Mouse (Mus musculus) testis, adult 2 months (tissue): Measurements from ENCODE around the gene Scand1. TPM values are rescaled to one million over a fixed set of nuclear protein-coding genes. Genes with fewer than 3 reads are reported as not detected.

Experiments used
- H3K27ac ChIP-seq: fragments of 200-500 bp; 2 replicates; pipeline ENCODE4 v1.5.1; 2012; ENCODE audit warnings: low read depth, low read length; ENCODE audit not compliant: control insufficient read depth, insufficient read depth
- H3K27me3 ChIP-seq: fragments of 200-500 bp; 2 replicates; pipeline ENCODE4 v1.6.1; 2012; ENCODE audit warnings: mild to moderate bottlenecking, low read length, moderate library complexity; ENCODE audit not compliant: control insufficient read depth, insufficient read depth
- H3K36me3 ChIP-seq: fragments of 200-500 bp; 2 replicates; pipeline ENCODE4 v1.6.1; 2012; ENCODE audit warnings: mild to moderate bottlenecking, low read length; ENCODE audit not compliant: control insufficient read depth, insufficient read depth
- H3K4me1 ChIP-seq: fragments of 200-500 bp; 2 replicates; pipeline ENCODE4 v1.6.1; 2012; ENCODE audit warnings: low read length; ENCODE audit not compliant: control insufficient read depth, insufficient read depth
- H3K4me3 ChIP-seq: fragments of 200-500 bp; 2 replicates; pipeline ENCODE4 v1.5.1; 2012; ENCODE audit warnings: low read depth, mild to moderate bottlenecking, low read length, moderate library complexity, mixed read lengths; ENCODE audit not compliant: control insufficient read depth
- CTCF ChIP-seq: fragments of 200-500 bp; IDR thresholded peaks from 2 replicates; pipeline ENCODE4 v1.5.1; 2012; ENCODE audit warnings: low read depth, mild to moderate bottlenecking, inconsistent platforms, low read length, moderate library complexity; ENCODE audit not compliant: control insufficient read depth, insufficient read depth, insufficient replicate concordance
- POLR2A ChIP-seq: fragments of 200-500 bp; IDR thresholded peaks from 2 replicates; pipeline ENCODE4 v1.6.1; 2012; ENCODE audit warnings: low read depth, mild to moderate bottlenecking, inconsistent platforms, low read length, moderate library complexity; ENCODE audit not compliant: control insufficient read depth
- polyA plus RNA-seq: library from polyadenylated mRNA; depleted of rRNA; stranded (reverse); fragments of >200 nt; gene quantifications from 2 replicates; pipeline ENCODE4 v1.2.3, GENCODE M21; 2012

Scand1 gene
- polyA plus RNA-seq, 1 experiment = 212 TPM

GRCm38 (mm10) chr2:156309948-156310347 is 2.6 kb downstream of the Scand1 start:
- no peak for TF ChIP-seq CTCF
- no peak for TF ChIP-seq POLR2A
- no peaks in the 10 kb centered on the region for H3K36me3 ChIP-seq
- H3K27ac ChIP-seq = no peak overlapping the region
- H3K4me1 ChIP-seq = peaks cover 2% of the 10 kb centered on the region; the same call in 1 of the 2 replicates
- no peak overlapping the region for H3K4me3 ChIP-seq
- no peaks in the 10 kb centered on the region for H3K27me3 ChIP-seq

- no peak for TF ChIP-seq CTCF
- TF ChIP-seq POLR2A = no peak
- no peak overlapping the region for H3K27ac ChIP-seq
- no peaks in the 10 kb centered on the region for H3K27me3 ChIP-seq
- no peak overlapping the region for H3K4me3 ChIP-seq
- H3K4me1 ChIP-seq = no peaks in the 10 kb centered on the region; the same call in 1 of the 2 replicates
- no peaks in the 10 kb centered on the region; the same call in 1 of the 2 replicates for H3K36me3 ChIP-seq
Observed at GRCm38 (mm10) chr2:156307261-156307660, 5.2 kb downstream of the Scand1 start.

GRCm38 (mm10) chr2:156305818-156306217 is 6.7 kb downstream of the Scand1 start:
- Histone ChIP-seq H3K4me1 (no peaks in the 10 kb centered on the region), H3K27me3 (no peaks in the 10 kb centered on the region), H3K36me3 (no peaks in the 10 kb centered on the region; the same call in 1 of the 2 replicates), H3K27ac (no peak overlapping the region), H3K4me3 (no peak overlapping the region)
- TF ChIP-seq CTCF (no peak), POLR2A (no peak)

GRCm38 (mm10) chr2:156304351-156304750 is 8.2 kb downstream of the Scand1 start:
- Histone ChIP-seq H3K27me3 (no peaks in the 10 kb centered on the region), H3K36me3 (no peaks in the 10 kb centered on the region; the same call in none of the 2 replicates), H3K27ac (no peak overlapping the region)

GRCm38 (mm10) chr2:156302063-156302462 is 10.4 kb downstream of the Scand1 start:
- TF ChIP-seq POLR2A = no peak
- TF ChIP-seq CTCF = no peak
- Histone ChIP-seq H3K36me3 (no peaks in the 10 kb centered on the region; the same call in none of the 2 replicates), H3K4me1 (no peaks in the 10 kb centered on the region), H3K4me3 (no peak overlapping the region), H3K27me3 (no peaks in the 10 kb centered on the region), H3K27ac (no peak overlapping the region)

More at GRCm38 (mm10) chr2:156304351-156304750, 8.2 kb downstream of the Scand1 start:
- TF ChIP-seq POLR2A (no peak), CTCF (no peak)
- Histone ChIP-seq H3K4me1 (no peaks in the 10 kb centered on the region), H3K4me3 (no peak overlapping the region)

- H3K27me3 ChIP-seq = no peaks in the 10 kb centered on the region
- no peaks in the 10 kb centered on the region for H3K4me1 ChIP-seq
- H3K27ac ChIP-seq = no peak overlapping the region
- TF ChIP-seq POLR2A (no peak), CTCF (no peak)
- no peak overlapping the region for H3K4me3 ChIP-seq
- no peaks in the 10 kb centered on the region; the same call in 1 of the 2 replicates for H3K36me3 ChIP-seq
Observed at GRCm38 (mm10) chr2:156298458-156298857, 14.0 kb downstream of the Scand1 start.

- Histone ChIP-seq H3K36me3 (no peaks in the 10 kb centered on the region; the same call in 1 of the 2 replicates), H3K27me3 (no peaks in the 10 kb centered on the region), H3K4me1 (no peaks in the 10 kb centered on the region), H3K27ac (no peak overlapping the region), H3K4me3 (no peak overlapping the region)
- TF ChIP-seq POLR2A = no peak
- TF ChIP-seq CTCF = no peak
Observed at GRCm38 (mm10) chr2:156297653-156298052, 14.9 kb downstream of the Scand1 start.
